Mouse (Mus musculus): ENCODE data around the gene Gnb1.

GRCm38 (mm10) chr4:155601997-155602456, 110.9 kb downstream of the Gnb1 start:
- TF ChIP-seq GATA2 (IDR thresholded peaks at IDR 0.05; ENCODE audit: borderline replicate concordance, low read depth, low read length) (no peak), CTCF (IDR thresholded peaks at IDR 0.05; ENCODE audit: low read depth, low read length) (no peak)

All from G1E (cell line).